Mouse (Mus musculus) G1E (cell line): ENCODE measurements around the gene Cry2. TPM values are rescaled to one million over a fixed set of nuclear protein-coding genes. Genes with fewer than 3 reads are reported as not detected.

ENCODE experiments used
- ATAC-seq: 2 replicates; pipeline ENCODE4 v1.8.0; 2016; ENCODE audit warnings: mild to moderate bottlenecking; ENCODE audit not compliant: insufficient number of reproducible peaks, poor library complexity, low FRiP score, severe bottlenecking; ENCODE audit errors: extremely low read depth
- DNase-seq: peaks from one replicate; pipeline ENCODE4 v3.0.0; 2012; ENCODE audit warnings: low spot score
- H3K27me3 ChIP-seq: 2 replicates; pipeline ENCODE4 v1.6.1; 2012; ENCODE audit warnings: mild to moderate bottlenecking, low read length, inconsistent platforms; ENCODE audit not compliant: insufficient read depth
- H3K36me3 ChIP-seq: replicated peaks from 2 replicates; pipeline ENCODE3; 2012; ENCODE audit warnings: mild to moderate bottlenecking, inconsistent platforms
- H3K4me1 ChIP-seq: 2 replicates; pipeline ENCODE4 v1.6.1; 2012; ENCODE audit warnings: low read depth, low read length, inconsistent platforms, mixed read lengths; ENCODE audit not compliant: insufficient read depth
- H3K4me3 ChIP-seq: 2 replicates; pipeline ENCODE4 v1.5.1; 2012; ENCODE audit warnings: low read depth, mild to moderate bottlenecking, inconsistent platforms, low read length, moderate library complexity, mixed read lengths
- H3K9me3 ChIP-seq: replicated peaks from 2 replicates; pipeline ENCODE4 v1.6.1; 2012; ENCODE audit warnings: inconsistent platforms
- CTCF ChIP-seq: IDR thresholded peaks from 2 replicates; pipeline ENCODE4 v1.5.1; 2012; ENCODE audit warnings: low read depth, low read length, inconsistent platforms, mixed read lengths
- GATA1 ChIP-seq: IDR thresholded peaks from 2 replicates; pipeline ENCODE4 v1.6.1; 2012; ENCODE audit warnings: borderline replicate concordance, low read length, inconsistent platforms, mixed read lengths
- GATA2 ChIP-seq: IDR thresholded peaks from 2 replicates; pipeline ENCODE4 v1.6.1; 2012; ENCODE audit warnings: low read depth, low read length, inconsistent platforms, borderline replicate concordance
- POLR2AphosphoS5 ChIP-seq: IDR thresholded peaks from 2 replicates; pipeline ENCODE4 v1.6.1; 2012; ENCODE audit warnings: low read depth, low read length, inconsistent platforms; ENCODE audit not compliant: insufficient replicate concordance
- TAL1 ChIP-seq: conservative IDR thresholded peaks from 2 replicates; pipeline ENCODE4 v1.6.1; 2012; ENCODE audit warnings: low read depth, low read length, inconsistent platforms, mixed read lengths
- polyA plus RNA-seq: library from polyadenylated mRNA; stranded (reverse); fragments of >175 nt; gene quantifications from 2 replicates; pipeline ENCODE4 v1.2.3, GENCODE M21; 2012
- total RNA-seq, 2 experiments: library from RNA; stranded (forward) in 1 of 2; stranded (reverse) in 1 of 2; fragments of 200-1000 nt in 1 of 2; fragments of >200 nt in 1 of 2; fragmentation: Nextera tagmentation in 1 of 2; gene quantifications; 2 replicates each; pipeline ENCODE4 v1.2.3; 2014 to 2017

Cry2 gene
- total and polyA plus RNA-seq, 3 experiments = 13.3 to 30.6 (median 18.0) TPM

GRCm38 (mm10) chr2:92387646-92388045 lies 46.2 kb downstream of the Cry2 start:
- TF ChIP-seq POLR2AphosphoS5 (no peak), GATA1 (no peak), GATA2 (no peak), CTCF (no peak), TAL1 (no peak)
- H3K4me1 ChIP-seq = peaks cover 20% of the 10 kb centered on the region; the same call in 1 of the 2 replicates
- peaks cover 84% of the 10 kb centered on the region for H3K27me3 ChIP-seq
- H3K9me3 ChIP-seq = no peaks in the 10 kb centered on the region
- ATAC-seq (no peak), DNase-seq (no peak)
- peaks cover 12% of the 10 kb centered on the region for H3K36me3 ChIP-seq
- no peak overlapping the region for H3K4me3 ChIP-seq

GRCm38 (mm10) chr2:92386821-92387570 lies 46.8 kb downstream of the Cry2 start:
- no peaks in the 10 kb centered on the region for H3K9me3 ChIP-seq

GRCm38 (mm10) chr2:92385113-92386051 lies 48.5 kb downstream of the Cry2 start:
- Histone ChIP-seq H3K4me1 (peaks cover 20% of the 10 kb centered on the region; the same call in 1 of the 2 replicates), H3K9me3 (no peaks in the 10 kb centered on the region), H3K4me3 (no peak overlapping the region), H3K27me3 (peaks cover 61% of the 10 kb centered on the region), H3K36me3 (peaks cover 35% of the 10 kb centered on the region)
- DNase-seq (no peak), ATAC-seq (no peak)
- TF ChIP-seq CTCF = no peak
- TF ChIP-seq POLR2AphosphoS5 = no peak
- TF ChIP-seq GATA2 = no peak
- TF ChIP-seq GATA1 = no peak
- TF ChIP-seq TAL1 = no peak

More at GRCm38 (mm10) chr2:92386821-92387570, 46.8 kb downstream of the Cry2 start:
- ATAC-seq (no peak), DNase-seq (no peak)
- Histone ChIP-seq H3K36me3 (peaks cover 19% of the 10 kb centered on the region), H3K4me3 (no peak overlapping the region), H3K27me3 (peaks cover 78% of the 10 kb centered on the region), H3K4me1 (peaks cover 20% of the 10 kb centered on the region; the same call in 1 of the 2 replicates)
- no peak for TF ChIP-seq GATA1
- no peak for TF ChIP-seq GATA2
- no peak for TF ChIP-seq POLR2AphosphoS5
- no peak for TF ChIP-seq CTCF
- no peak for TF ChIP-seq TAL1

- H3K27me3 ChIP-seq = peaks cover 49% of the 10 kb centered on the region
- H3K36me3 ChIP-seq = peaks cover 48% of the 10 kb centered on the region
- H3K4me1 ChIP-seq = peaks cover 14% of the 10 kb centered on the region; the same call in 1 of the 2 replicates
- no peaks in the 10 kb centered on the region for H3K9me3 ChIP-seq
- no peak overlapping the region for H3K4me3 ChIP-seq
- DNase-seq (no peak), ATAC-seq (no peak)
- TF ChIP-seq CTCF = no peak
- no peak for TF ChIP-seq TAL1
- no peak for TF ChIP-seq GATA2
- TF ChIP-seq POLR2AphosphoS5 = no peak
Measured at GRCm38 (mm10) chr2:92384101-92384500, 49.7 kb downstream of the Cry2 start.

DNA sequence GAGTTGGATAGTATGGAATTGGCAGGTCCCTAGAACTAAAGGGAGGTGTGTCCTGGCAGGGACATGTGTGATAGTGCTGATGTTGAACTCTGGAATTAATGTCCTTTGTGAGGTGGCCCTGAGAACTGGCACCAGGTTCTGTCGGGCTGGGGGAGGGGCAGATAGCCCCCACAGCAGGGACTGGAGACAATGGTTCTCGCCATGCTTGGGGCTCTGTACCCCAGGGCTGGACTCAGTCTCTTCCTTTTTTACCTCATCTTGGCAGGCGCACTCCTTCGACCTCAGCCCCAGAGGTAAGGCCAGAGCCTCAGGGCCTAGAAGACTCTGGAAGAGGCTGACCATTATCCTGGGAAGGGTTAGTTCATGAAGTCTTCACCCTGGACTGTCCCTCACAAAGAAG lies 51.1 kb downstream of the Cry2 start:
- DNase-seq (no peak), ATAC-seq (no peak)
- Histone ChIP-seq H3K9me3 (no peaks in the 10 kb centered on the region), H3K27me3 (peaks cover 35% of the 10 kb centered on the region), H3K4me3 (no peak overlapping the region), H3K36me3 (peaks cover 61% of the 10 kb centered on the region), H3K4me1 (peaks cover 10% of the 10 kb centered on the region; the same call in 1 of the 2 replicates)
- TF ChIP-seq POLR2AphosphoS5 (no peak), GATA1 (no peak), CTCF (no peak), TAL1 (no peak), GATA2 (no peak)

DNA sequence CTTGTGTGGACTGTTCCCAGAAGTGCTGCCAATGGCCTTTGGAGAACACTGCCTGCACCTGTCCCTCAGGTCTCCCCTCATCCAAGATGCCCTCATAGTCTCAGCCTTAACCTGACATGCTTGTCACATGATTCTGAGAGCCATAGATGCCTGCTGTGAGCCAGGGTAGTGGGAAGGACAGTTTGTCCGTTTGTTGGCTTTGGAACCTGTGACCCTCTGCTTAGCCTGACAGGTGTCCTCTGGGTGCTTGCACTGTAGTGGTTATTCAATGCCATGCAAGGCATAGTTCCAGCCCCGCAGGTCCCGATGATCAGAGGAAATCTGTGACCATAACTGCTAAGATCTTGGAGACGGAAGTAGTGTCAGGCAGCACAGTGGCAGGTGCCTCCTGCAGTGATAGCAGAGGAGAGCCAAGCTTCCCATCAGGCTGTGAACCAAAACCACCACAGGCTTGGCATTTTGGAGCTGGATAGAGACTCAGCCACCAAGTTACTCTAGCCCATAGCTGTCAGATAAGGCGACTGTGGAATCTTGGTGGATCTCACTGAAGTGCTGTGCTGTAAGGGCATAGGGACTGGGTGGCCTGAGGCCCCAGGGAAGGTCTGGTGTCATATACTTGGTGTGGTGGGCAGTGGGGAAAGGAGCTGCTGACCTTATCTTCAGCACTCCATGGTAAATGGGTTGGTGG lies 51.8 kb downstream of the Cry2 start, which contains the start of gene 1700029I15Rik:
TSS of gene 1700029I15Rik (plus strand) at position 638 of the 688 bp plus-strand sequence.
- Histone ChIP-seq H3K4me1 (peaks cover 17% of the 10 kb centered on the region), H3K4me3 (no peak within 1 kb of the TSS), H3K36me3 (peaks cover 68% of the 10 kb centered on the region), H3K9me3 (no peaks in the 10 kb centered on the region), H3K27me3 (peaks cover 28% of the 10 kb centered on the region)
- no peak for TF ChIP-seq TAL1
- TF ChIP-seq GATA1 = no peak
- no peak for TF ChIP-seq POLR2AphosphoS5
- DNase-seq (no peak), ATAC-seq (no peak)
